Mouse (Mus musculus) mouse embryonic stem cell (cell line): Measurements from ENCODE around the gene Rnpep.

ENCODE experiments used
- in situ Hi-C, 2 experiments: fragments of 300-500 bp; cut with MboI; formaldehyde crosslinking; loops; 1 replicate in 1 of 2; 3 replicates in 1 of 2; pipeline ENCODE4 v1.14.3; 2019 to 2020; ENCODE audit warnings: low sequenced_read_pairs in 2 of 2, low pct_unique_long_range_greater_than_20kb in 1 of 2, mixed read lengths in 1 of 2; ENCODE audit not compliant: unreplicated experiment in 1 of 2

The Rnpep gene

DNA sequence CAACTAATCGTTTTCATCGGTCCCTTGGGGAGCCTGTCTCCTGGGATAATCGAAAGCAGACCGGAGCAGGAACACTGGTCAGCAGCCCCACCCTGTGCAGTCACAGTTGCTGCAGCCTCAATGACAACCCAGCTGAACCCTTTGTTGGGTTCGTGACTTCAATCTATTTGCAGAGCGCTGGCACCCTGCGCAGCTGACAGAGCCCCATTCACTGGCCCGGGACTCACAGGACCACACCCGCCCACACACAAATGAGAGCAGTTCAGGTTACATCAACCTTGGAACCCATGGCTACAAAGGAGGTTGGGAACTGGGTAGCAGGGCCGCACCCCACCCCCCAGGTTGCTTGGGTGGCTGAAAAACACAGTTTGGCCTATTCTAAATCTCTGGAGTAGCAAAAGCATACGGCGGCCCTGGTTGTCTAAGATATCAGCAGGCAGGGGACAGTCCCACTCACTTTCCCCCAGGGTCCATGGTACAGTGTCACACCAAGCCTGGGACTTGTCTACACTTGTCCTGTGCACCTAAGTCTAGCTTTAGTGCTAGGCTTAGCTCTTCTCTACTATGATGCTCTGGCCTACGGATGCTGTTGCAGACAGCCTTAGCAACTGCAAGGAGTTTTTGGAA lies 66.2 kb downstream of the Rnpep start:
- in situ Hi-C loops, result no loop called here

DNA sequence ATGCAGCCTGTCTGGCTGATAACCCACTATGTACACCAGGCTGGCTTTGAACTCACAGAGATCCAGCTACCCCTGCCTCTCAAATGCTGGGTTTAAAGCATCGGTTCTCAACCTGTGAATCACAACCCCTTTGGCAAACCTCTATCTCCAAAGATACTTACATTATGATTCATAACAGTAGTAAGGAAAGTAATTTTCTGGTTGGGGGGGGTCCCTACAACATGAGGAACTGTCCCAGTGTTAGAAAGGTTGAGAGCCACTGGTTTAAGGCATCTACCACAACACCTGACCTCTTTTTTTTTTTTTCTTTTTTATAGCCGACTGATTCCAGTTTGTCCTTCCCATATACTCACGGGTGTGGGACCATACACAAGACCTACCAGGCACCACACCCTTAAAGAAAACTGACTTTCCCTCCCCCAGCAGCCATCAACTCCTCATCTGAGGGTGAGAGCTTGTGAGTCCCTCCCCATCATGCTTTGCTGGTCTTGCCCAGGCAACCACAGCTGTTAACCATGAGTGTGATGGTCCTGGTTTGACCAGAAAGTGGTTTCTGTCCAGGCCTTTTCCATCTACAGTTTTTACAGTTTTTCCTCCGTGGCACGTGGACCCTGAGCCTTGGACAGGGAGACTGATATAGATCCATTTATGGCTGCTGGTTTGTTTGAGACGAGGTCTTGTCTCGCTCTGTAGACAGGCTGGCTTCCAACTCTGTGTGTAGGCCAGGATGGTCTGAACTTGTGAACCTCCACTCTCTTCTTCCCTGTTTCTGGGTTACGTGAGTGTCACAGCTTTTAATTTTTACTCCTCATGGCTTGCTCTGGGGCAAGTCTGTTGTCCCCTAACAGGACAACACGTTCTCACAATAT lies 69.9 kb downstream of the Rnpep start:
- in situ Hi-C loops, result no loop called here
